15 mouse cellular contexts compared by ENCODE assay signal in the genomic region with DNA sequence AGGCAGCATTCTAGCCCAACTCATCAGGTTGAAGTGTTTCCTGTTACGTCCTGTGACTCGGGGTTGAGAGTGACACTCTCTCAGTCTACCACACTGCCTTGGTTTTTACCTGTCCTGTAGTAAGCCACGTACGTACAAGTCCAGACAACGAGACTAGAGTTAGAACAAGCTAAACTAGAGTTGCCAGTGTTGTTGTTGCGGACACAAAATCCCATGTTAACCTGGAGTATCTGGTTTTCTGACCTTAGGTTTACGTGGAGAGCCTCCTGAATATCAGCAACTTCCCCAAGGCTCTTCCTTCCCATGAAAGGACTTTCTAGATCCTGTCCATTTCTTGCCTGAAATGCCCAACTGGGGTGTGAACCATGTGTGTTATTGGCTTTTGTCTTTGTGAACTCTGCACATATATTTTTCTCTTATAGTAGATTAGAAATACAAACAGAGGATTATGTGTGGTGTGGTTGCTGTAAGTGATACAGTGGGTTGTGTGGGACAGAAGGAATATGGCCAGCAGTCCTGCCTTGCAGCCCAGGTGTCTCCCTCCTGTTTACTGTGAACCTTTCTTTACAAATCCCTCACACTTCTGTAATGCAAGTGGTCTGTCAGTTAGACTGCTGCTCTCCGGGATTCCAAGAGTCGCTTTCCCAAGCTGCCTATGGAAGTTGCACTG. TPM values are rescaled to one million over a fixed set of nuclear protein-coding genes. Genes with fewer than 3 reads are reported as not detected.
"Had no signal": no experiment of that assay in that cellular context is flagged by ENCODE, and none has a peak within 500 bp of the region (broad histone marks: within the 10 kb centered on the region; RNA-seq: fewer than 3 reads in every experiment).

No protein-coding gene starts in this region.

- H3K4me2 ChIP-seq: hindbrain, embryonic 15.5 days; liver, embryonic 12.5 days; lung, embryonic 15.5 days; midbrain, embryonic 12.5 days had no signal

- DNase-seq: kidney, adult 8-10 months; kidney, postnatal 25 days; lung, postnatal 4 days; right cerebral cortex, postnatal 4 days; spleen, adult 18-20 months; thymus, adult 18-20 months; thymus, postnatal 25 days had no signal

- ATAC-seq: inflammation-experienced regulatory T-cells, adult 6 months; liver, embryonic 12.5 days had no signal

- H3K9me3 ChIP-seq: hindbrain, embryonic 15.5 days; limb, embryonic 10.5 days; liver, embryonic 12.5 days; lung, embryonic 15.5 days; midbrain, embryonic 12.5 days had no signal

- H3K9ac ChIP-seq: hindbrain, embryonic 15.5 days; liver, embryonic 12.5 days; lung, embryonic 15.5 days; midbrain, embryonic 12.5 days had no signal

- H3K36me3 ChIP-seq: hindbrain, embryonic 15.5 days; limb, embryonic 10.5 days; liver, embryonic 12.5 days; lung, embryonic 15.5 days; midbrain, embryonic 12.5 days had no signal

- H3K27ac ChIP-seq: hindbrain, embryonic 15.5 days; left cerebral cortex, adult 2 months; limb, embryonic 10.5 days; liver, embryonic 12.5 days; lung, embryonic 15.5 days; midbrain, embryonic 12.5 days had no signal

- H3K4me3 ChIP-seq: hindbrain, embryonic 15.5 days; left cerebral cortex, adult 2 months; limb, embryonic 10.5 days; liver, embryonic 12.5 days; lung, embryonic 15.5 days; megakaryocyte, embryonic 14.5 days; midbrain, embryonic 12.5 days had no signal

- H3K27me3 ChIP-seq: hindbrain, embryonic 15.5 days; liver, embryonic 12.5 days; lung, embryonic 15.5 days; megakaryocyte, embryonic 14.5 days; midbrain, embryonic 12.5 days had no signal

RNA-seq across cellular contexts. Expression of a gene that starts 17.2 kb away (rescaled TPM):
- polyA plus RNA-seq: inflammation-experienced regulatory T-cells, adult 6 months had no signal
